Mouse (Mus musculus) liver, postnatal 0 days (tissue): ENCODE measurements around the gene Scml4.

Source experiments
- CTCF ChIP-seq: sonication (generic); IDR thresholded peaks from 2 replicates; pipeline ENCODE4 v1.5.1; 2016; ENCODE audit warnings: antibody characterized with exemption, low read depth
- EP300 ChIP-seq: IDR thresholded peaks from 2 replicates; pipeline ENCODE4 v1.6.1; 2016; ENCODE audit warnings: antibody characterized with exemption, low read depth, mild to moderate bottlenecking

DNA sequence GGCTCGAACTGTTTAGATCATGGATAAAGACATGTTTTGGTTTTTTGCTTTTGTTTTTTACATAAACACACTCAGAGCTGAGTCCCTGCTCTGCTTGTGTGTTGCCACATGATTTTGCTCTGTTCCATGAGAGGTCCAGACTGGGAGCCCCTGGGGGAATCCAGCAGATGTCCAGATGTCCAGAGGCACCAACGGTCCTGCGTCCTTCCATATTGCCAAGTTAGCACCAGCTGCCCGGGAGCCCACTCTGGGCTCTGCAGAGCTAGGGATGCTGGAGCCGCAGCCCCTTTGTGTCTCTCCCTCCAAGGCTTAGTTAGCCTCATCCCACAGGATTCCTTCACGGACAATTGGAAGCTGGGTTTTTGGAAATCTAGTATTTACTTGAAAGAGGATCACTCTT is 101.6 kb downstream of the Scml4 start:
- TF ChIP-seq EP300 (no peak), CTCF (no peak)
